Mouse (Mus musculus) embryo, embryonic 10.5 days (tissue): ENCODE data around the gene Cfh.
A peak's percentile ranks its signal among the peaks of the same experiment; 100 is the strongest.
"Not testable (repeated sequence)": the region's sequence is repeated elsewhere in the genome, so short reads cannot be mapped to it uniquely, and the experiment has no call there.

Source experiments
- DNase-seq: peaks from one replicate; pipeline ENCODE4 v3.0.0-alpha.2; 2015; ENCODE audit warnings: low spot score

Cfh gene

GRCm38 (mm10) chr1:140183664-140184063 is at the start of gene Cfh:
Cfh (minus strand) TSS chr1:140183764.
- DNase-seq, result not testable (repeated sequence)

DNA sequence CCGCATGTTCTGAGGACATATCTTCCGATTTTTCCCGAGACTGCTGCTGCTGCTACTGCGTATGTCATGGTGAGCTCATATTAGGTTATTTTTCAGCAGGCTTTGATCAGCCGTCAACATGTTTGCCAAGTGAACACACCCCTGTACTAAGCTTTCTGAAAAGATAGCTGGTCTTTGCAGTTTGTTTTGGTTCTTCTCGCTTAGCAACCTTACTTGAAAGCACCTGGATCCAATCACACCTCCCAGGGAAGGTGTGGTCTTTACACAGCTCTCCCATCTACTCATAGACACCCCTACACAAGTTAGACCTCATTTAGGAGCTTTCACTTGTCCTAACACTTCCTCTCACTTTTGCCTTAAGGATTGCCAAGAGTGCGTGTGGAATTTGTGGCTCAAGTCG is 43.1 kb upstream of the Cfh start:
- no peak for DNase-seq

DNA sequence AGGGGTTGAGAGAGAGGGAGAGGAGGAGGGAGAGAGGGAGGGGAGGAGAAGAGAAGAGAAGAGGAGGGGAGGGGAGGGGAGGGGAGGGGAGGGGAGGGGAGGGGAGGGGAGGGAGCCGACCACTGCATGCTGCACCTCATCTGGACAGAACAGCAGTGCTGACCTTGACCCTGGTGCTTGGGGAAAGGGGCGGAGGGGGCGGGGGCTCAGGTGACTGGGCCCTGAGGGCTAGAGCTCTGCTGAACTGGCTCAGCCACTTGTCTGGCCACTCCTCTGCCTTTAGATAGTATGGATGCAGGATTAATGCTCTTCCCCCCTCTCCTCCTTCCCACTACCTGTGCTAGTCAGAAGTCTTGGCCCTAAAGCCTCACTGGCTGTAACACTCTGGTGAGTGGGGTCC is 41.7 kb upstream of the Cfh start:
- DNase-seq, result no peak

- DNase-seq, result no peak
These were observed 21.8 kb upstream of the Cfh start for GRCm38 (mm10) chr1:140205329-140205728.

GRCm38 (mm10) chr1:140188500-140188899 is 4.9 kb upstream of the Cfh start:
- DNase-seq, result not testable (repeated sequence)

GRCm38 (mm10) chr1:140183208-140183607 is 356 bp downstream of the Cfh start:
- DNase-seq, result peak; percentile 4

DNA sequence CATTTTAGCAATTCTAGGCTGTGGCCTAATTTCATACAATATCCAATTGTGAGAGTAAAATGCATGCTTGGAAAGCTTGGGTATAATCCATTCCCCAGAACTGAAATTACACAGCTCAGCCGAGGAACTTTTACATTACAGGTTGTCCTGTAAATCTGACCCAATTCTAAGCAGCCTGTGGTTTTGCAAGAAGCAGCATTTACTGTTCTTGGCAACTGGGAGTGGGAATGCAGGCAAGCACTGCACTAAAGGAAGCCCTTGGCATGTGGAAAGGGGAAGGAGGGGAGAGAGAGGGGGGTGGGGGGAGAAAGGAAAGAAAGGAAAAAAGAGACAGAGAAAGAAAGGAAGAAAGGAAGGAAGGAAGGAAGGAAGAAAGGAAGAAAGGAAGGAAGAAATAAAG is 3.4 kb downstream of the Cfh start:
- no peak for DNase-seq

- no peak for DNase-seq
These were observed 8.1 kb downstream of the Cfh start for GRCm38 (mm10) chr1:140175442-140175841.

DNA sequence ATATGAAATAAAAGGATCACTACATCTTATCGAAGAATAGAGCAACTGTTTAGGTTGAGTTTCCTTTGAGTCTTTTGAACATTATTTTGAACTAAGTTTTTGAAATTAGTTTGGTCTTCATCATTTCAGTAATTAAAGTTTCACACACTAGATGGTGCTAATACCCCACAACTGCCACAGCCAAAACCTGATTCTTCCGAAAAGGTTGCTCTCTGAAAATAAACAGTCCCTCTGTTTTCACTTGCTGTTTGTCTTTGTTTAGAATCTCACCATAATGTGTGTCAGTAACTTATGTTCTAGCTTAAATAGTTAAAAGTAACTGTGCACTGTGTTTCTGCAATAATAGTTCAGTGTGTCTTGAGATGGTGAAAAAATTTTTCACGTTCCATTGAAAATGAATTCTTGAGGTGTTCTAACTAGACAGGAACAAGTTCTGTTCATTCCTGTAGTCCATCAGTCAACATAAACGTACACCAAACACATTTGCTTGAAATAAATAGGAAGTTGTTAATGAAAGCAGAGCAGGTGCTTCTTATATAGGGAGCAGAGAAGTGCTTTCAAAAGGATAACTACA is 11.9 kb downstream of the Cfh start:
- DNase-seq, result peak; percentile 58

DNA sequence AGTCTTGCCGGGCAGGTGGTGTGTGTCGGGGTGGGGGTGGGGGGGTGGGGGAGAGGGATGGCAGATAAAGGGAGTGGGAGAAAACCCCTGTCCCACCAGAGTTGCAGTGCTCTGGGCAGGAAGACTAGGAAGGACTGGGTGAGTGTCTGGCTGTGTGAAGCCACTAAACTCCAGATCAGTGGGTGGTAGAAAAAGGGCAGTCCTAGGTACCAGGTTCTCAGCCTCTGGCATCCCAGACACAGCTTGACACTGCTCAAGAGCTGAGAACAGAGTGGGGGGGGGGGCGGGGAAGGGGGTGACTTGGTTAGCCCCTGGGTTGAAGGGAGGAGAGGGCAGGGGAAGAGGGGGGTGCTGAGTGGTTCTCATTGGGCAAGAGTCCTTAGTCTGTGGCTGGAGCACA is 24.6 kb downstream of the Cfh start:
- DNase-seq, result no peak

DNA sequence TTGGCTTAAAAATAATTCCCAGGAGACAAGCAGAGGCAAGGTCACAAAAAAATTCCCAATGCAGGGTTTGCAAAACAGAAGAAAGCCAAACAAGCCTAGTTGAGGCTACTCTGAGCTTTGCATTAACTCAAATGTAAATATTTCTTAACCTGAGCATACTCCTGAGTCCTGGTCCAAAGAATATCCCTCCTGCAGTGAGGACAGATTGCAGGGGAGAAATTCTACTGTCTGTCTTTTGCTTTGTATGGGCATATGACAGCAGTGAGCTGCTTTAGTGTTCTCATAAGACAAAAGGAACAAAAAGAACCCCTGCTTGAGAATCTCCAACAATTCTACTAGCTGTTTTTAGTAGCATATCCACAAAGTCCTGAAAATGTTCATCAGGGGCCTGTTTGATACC is 114.1 kb downstream of the Cfh start:
- DNase-seq, result no peak
